Mouse (Mus musculus): ENCODE results near the gene Abca4. TPM values are rescaled to one million over a fixed set of nuclear protein-coding genes. Genes with fewer than 3 reads are reported as not detected.

Gene Abca4
- polyA plus RNA-seq, 1 experiment from 2014 or later: 0.94 TPM

DNA sequence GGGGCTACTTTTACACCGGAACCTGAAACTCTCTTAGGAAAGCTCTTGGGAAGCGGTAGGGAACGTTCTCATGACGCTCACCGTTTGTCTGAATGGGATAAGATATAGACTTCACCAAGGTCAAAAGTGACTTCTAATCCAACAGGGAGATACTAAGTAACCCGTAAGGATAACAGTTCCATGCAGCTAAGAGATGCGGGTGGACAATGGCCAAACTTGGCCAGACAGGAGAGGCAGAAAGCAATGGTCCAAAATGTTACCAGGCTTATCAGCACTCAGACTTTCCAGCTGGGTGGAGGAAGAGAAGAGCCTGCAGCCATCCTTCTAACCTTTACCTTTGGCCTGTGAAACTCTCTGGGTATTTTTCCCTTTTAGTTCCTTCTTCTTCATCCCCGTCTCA is 16.5 kb upstream of the Abca4 start:
- Histone ChIP-seq H3K4me2 (no peak overlapping the region), H3K27me3 (no peaks in the 10 kb centered on the region), H3K4me1 (peaks cover under 1% of the 10 kb centered on the region; the same call in 1 of the 2 replicates), H3K9ac (no peak overlapping the region), H3K4me3 (no peak overlapping the region), H3K36me3 (no peaks in the 10 kb centered on the region), H3K27ac (no peak overlapping the region), H3K9me3 (no peaks in the 10 kb centered on the region; the same call in 1 of the 2 replicates)
- no peak for ATAC-seq (ENCODE audit: insufficient number of reproducible peaks, insufficient read depth, low FRiP score, low TSS enrichment, low read depth)
- WGBS: 93% methylated on average over 8 of the region's 8 CpGs

DNA sequence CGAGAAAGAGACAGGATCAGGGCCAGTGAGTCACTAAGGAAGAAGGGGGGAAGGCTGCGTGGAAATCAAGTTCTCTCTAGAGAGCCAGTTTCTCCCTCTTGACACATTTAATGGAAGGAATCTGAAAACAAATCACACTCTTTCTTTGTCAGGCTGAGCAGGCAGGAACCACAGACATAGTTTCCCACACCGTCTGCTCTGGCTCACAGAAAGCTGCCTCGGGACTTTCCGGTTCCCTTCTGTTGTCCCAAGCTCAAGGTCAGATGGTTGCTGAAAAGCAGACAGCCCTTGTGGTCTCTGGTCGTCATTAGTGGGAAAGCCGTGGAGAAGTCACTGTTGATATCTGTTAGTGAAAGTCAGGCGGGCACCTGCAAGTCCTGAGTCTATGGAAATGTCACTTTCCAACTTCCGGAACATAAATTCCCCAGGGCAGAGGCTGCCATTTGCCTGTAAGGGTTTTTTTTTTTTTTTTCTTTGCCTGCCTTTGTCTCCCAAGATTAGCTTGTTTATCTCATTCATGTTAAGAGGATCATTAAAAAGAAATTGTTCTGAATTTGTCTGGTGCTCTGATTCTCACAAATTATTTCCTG is 10.9 kb upstream of the Abca4 start:
- WGBS: 37% methylated on average over 9 of the region's 9 CpGs
- no peak for ATAC-seq (ENCODE audit: insufficient number of reproducible peaks, insufficient read depth, low FRiP score, low TSS enrichment, low read depth)
- H3K4me2 ChIP-seq: no peak overlapping the region
- H3K9ac ChIP-seq: no peak overlapping the region
- H3K4me3 ChIP-seq: no peak overlapping the region
- peaks cover 21% of the 10 kb centered on the region for H3K4me1 ChIP-seq
- H3K9me3 ChIP-seq: no peaks in the 10 kb centered on the region; the same call in 1 of the 2 replicates
- H3K27ac ChIP-seq: 0 out of 2 replicates have a peak overlapping the region, but pooled peaks have one; percentile 30
- H3K27me3 ChIP-seq: no peaks in the 10 kb centered on the region
- H3K36me3 ChIP-seq: no peaks in the 10 kb centered on the region

DNA sequence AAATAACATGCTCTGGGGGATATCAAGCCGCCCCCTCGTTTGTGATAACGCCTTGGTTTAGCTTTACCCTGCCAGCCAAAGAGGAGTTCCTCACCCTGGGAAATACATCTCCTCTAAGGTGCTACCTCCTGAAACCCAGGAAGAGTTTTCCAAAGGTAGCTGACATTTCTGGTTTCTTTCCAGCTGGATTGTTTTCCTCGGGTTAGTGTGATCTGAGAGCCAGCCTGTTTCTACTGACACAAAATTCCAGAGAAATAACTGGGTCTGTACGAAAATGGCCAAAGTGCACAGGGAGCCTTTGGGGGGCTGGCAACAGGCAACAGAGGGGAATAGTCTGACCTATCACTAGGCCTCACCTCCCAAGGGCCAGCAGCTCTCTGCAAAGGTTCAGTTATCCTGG is 10.0 kb upstream of the Abca4 start:
- Histone ChIP-seq H3K36me3 (no peaks in the 10 kb centered on the region), H3K4me3 (no peak overlapping the region), H3K4me2 (no peak overlapping the region), H3K9me3 (no peaks in the 10 kb centered on the region), H3K27me3 (no peaks in the 10 kb centered on the region), H3K27ac (no peak overlapping the region), H3K4me1 (peaks cover 21% of the 10 kb centered on the region), H3K9ac (no peak overlapping the region)
- ATAC-seq (ENCODE audit: insufficient number of reproducible peaks, insufficient read depth, low FRiP score, low TSS enrichment, low read depth): no peak
- WGBS: 70% methylated on average over 5 of the region's 5 CpGs

DNA sequence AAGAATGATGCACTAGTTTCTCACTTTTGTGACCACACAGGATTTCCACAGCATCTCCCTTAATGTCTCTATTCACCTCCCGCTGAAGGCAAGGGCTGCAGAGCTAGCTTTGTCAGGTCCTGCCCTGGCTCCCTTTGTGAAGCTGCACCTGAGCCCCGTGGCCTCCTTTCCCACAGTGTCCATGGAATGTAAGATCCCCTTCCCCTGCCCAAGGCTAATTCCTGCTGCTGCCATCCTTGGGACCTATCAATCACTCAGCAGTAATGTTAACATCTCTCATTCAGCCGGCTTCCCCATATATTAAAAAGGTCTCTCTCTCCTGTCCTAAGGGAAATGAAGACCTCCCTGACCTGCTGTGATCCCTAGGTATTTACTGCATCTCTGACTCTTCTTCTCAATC is 9.2 kb upstream of the Abca4 start:
- Histone ChIP-seq H3K4me2 (no peak overlapping the region), H3K36me3 (no peaks in the 10 kb centered on the region), H3K9me3 (no peaks in the 10 kb centered on the region), H3K4me3 (no peak overlapping the region), H3K27ac (no peak overlapping the region), H3K27me3 (no peaks in the 10 kb centered on the region), H3K9ac (no peak overlapping the region), H3K4me1 (peaks cover 21% of the 10 kb centered on the region)
- no peak for ATAC-seq (ENCODE audit: insufficient number of reproducible peaks, insufficient read depth, low FRiP score, low TSS enrichment, low read depth)
- WGBS: 38% methylated on average over 3 of the region's 3 CpGs

DNA sequence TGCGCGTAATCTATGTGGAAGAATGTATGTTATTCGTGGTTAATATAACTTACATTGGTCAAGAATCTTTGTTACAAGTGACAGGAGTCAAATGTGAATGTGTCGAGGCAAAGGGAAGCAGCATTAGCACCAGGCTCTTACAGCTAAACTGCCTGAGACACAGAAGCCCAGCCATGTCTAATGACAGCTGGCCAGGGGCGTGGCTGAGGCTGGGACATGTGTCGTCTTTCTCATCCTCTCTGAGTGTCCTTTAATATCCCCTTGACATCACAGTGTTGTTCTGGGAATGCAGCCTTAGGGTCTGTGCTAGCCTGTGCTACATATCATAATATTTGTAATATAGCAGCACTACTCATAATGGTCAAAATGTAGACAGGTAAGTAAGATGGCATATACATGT is 3.7 kb upstream of the Abca4 start:
- Histone ChIP-seq H3K4me1 (peaks cover 31% of the 10 kb centered on the region), H3K36me3 (no peaks in the 10 kb centered on the region), H3K9ac (no peak overlapping the region), H3K4me3 (no peak overlapping the region), H3K9me3 (no peaks in the 10 kb centered on the region), H3K27ac (no peak overlapping the region), H3K27me3 (no peaks in the 10 kb centered on the region; the same call in 1 of the 2 replicates), H3K4me2 (no peak overlapping the region)
- 76% methylated on average over 6 of the region's 6 CpGs for WGBS
- no peak for ATAC-seq (ENCODE audit: insufficient number of reproducible peaks, insufficient read depth, low FRiP score, low TSS enrichment, low read depth)

DNA sequence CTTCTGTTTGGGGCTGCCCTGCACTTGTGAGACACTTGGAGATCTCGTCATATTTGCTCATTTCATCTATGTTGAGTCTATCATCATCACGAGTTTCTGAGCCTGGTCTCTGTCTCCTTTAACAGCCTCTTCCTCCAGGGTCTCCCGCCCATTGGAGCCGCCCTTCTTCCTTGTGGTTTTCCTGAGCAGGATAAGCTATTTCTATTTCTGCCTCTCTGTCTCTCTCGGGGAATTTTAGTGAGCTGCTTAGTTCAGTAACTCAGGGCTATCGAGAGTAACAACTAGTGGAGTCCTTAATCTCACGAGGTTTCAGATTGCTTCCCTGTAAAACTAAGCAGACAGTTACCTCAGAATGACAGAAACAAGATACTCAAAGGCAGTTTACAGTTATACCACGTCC is 1.1 kb upstream of the Abca4 start:
- Histone ChIP-seq H3K36me3 (no peaks in the 10 kb centered on the region), H3K27me3 (no peaks in the 10 kb centered on the region; the same call in 1 of the 2 replicates), H3K9me3 (no peaks in the 10 kb centered on the region), H3K4me3 (no peak overlapping the region), H3K4me1 (peaks cover 53% of the 10 kb centered on the region), H3K4me2 (peak overlapping the region; percentile 47), H3K27ac (peak overlapping the region; percentile 49; the same call in 1 of the 2 replicates), H3K9ac (no peak overlapping the region)
- ATAC-seq (ENCODE audit: insufficient number of reproducible peaks, insufficient read depth, low FRiP score, low TSS enrichment, low read depth): no peak
- WGBS: 9% methylated on average over 8 of the region's 8 CpGs

DNA sequence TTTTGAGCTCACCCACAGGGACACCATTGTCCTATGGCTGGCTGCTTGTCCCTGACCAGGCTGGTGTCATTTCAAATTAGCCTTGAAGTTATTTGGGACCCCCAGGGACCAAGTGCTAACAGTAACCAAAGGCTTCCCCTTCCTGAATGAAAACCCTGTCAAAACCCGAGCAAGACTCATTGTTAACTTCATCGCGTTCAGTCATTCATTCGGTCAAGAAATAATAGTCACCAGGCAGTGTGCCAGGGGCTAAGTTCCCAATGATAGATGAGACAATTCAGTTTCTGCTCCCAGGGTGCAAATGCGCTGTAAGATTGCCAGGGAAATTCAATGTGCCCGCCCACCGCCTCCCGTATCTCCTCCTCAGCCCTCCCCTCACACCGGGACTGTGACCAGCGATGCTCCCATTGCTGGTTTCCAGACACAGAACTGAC is 2.0 kb downstream of the Abca4 start:
- Histone ChIP-seq H3K4me3 (no peak overlapping the region), H3K9ac (no peak overlapping the region), H3K9me3 (no peaks in the 10 kb centered on the region), H3K4me1 (peaks cover 70% of the 10 kb centered on the region), H3K27ac (peak overlapping the region; percentile 92; the same call in 1 of the 2 replicates), H3K36me3 (no peaks in the 10 kb centered on the region), H3K27me3 (no peaks in the 10 kb centered on the region; the same call in 1 of the 2 replicates), H3K4me2 (peak overlapping the region; percentile 2; the same call in 1 of the 2 replicates)
- no peak for ATAC-seq (ENCODE audit: insufficient number of reproducible peaks, insufficient read depth, low FRiP score, low TSS enrichment, low read depth)
- WGBS: 10% methylated on average over 10 of the region's 10 CpGs

DNA sequence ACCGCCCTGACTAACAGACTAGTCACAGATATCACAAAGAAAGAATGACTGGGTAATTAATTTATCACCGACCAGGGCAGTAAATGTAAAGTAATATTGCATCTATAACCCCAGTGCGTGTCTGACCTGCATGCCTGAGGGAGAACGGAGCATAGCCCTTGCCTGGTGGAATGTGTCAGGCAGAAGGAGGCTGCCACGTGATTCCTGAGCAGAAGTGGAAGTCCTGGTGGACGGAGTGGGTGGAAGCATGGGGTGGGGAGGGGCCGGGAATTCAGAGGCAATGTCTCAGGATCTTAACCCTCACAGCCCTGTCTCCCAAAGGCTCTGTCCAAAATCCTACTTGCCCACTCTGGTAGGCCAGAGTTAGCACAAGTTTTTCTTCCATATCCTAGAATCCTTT is 3.2 kb downstream of the Abca4 start:
- Histone ChIP-seq H3K4me1 (peaks cover 70% of the 10 kb centered on the region), H3K4me2 (peak overlapping the region; percentile 49), H3K9me3 (no peaks in the 10 kb centered on the region), H3K36me3 (no peaks in the 10 kb centered on the region), H3K4me3 (no peak overlapping the region), H3K27ac (peak overlapping the region; percentile 92), H3K27me3 (no peaks in the 10 kb centered on the region; the same call in 1 of the 2 replicates), H3K9ac (no peak overlapping the region)
- 20% methylated on average over 7 of the region's 7 CpGs for WGBS
- no peak for ATAC-seq (ENCODE audit: insufficient number of reproducible peaks, insufficient read depth, low FRiP score, low TSS enrichment, low read depth)

DNA sequence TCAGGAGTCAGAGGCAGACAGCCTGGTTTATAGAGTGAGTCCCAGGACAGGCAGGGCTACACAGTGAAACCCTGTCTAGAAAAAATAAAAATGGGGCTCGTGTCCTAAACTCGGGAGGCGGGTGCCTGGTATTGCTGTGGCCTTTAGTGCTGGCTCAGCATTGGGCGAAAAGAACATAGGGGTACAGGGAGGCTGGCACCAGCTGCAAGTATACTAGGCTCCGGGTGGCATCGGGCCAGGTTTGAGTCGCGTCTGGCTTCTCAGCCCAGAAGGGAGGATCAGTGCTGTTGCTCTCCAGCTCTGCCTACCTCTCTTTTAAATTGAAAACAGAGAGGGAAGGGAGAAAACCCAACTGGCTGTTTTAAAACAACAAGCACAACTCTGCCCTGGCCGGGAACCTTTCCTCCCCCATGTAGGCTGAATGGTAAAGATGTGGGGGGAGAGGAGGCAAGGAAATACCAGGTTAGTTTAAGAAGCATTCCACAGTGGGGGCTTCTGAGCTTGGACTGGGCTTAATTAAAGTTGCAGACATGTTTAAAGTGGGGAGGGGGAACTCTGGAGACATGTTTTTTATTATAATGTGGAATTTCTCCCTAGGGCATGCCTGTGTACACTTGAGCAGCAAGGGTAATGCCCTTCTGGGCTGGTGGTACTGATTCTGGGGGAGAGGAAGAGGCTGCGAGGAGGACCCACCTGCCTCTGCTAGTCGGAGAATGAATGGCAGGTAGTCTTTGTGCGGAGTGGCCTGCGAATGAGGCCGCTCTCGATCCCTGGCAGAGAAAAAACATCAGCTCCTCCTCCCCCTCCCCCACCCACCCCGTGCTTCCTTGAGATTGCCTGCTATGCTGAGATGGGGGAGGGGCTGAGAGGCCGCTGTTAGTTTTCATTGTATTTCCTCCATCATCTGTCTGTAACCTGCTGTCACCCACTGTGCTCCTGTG is 3.9 kb downstream of the Abca4 start:
- Histone ChIP-seq H3K27ac (peak overlapping the region; percentile 92), H3K4me1 (peaks cover 63% of the 10 kb centered on the region), H3K4me3 (no peak overlapping the region), H3K9me3 (no peaks in the 10 kb centered on the region), H3K4me2 (peak overlapping the region; percentile 49), H3K36me3 (no peaks in the 10 kb centered on the region), H3K27me3 (no peaks in the 10 kb centered on the region; the same call in 1 of the 2 replicates), H3K9ac (peak overlapping the region; percentile 44)
- WGBS: 4% methylated on average over 17 of the region's 17 CpGs
- ATAC-seq (ENCODE audit: insufficient number of reproducible peaks, insufficient read depth, low FRiP score, low TSS enrichment, low read depth): peak; percentile 86

DNA sequence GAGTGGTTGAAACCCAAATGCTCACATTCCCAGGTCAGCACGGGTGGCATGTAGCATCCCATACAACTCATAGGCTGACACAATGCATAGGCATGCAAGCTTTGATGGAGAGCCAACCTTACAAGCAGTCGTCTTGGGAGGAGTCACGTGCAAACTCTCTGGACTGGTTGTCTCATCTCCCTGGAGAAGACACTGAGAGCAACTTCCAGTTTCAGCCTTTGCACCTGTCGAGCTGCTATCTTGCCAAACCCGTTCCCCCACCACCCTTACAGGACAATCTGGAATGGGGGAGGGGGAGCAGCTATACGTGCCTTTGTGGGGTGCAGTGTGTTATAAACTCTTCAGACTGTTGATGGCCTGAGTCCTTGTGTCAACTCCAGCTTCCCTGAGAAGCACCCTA is 4.9 kb downstream of the Abca4 start:
- Histone ChIP-seq H3K4me3 (no peak overlapping the region), H3K4me2 (peak overlapping the region; percentile 49; the same call in 1 of the 2 replicates), H3K27ac (peak overlapping the region; percentile 92), H3K36me3 (no peaks in the 10 kb centered on the region), H3K4me1 (peaks cover 63% of the 10 kb centered on the region), H3K27me3 (no peaks in the 10 kb centered on the region; the same call in 1 of the 2 replicates), H3K9ac (no peak overlapping the region), H3K9me3 (no peaks in the 10 kb centered on the region)
- 38% methylated on average over 6 of the region's 6 CpGs for WGBS
- no peak for ATAC-seq (ENCODE audit: insufficient number of reproducible peaks, insufficient read depth, low FRiP score, low TSS enrichment, low read depth)

DNA sequence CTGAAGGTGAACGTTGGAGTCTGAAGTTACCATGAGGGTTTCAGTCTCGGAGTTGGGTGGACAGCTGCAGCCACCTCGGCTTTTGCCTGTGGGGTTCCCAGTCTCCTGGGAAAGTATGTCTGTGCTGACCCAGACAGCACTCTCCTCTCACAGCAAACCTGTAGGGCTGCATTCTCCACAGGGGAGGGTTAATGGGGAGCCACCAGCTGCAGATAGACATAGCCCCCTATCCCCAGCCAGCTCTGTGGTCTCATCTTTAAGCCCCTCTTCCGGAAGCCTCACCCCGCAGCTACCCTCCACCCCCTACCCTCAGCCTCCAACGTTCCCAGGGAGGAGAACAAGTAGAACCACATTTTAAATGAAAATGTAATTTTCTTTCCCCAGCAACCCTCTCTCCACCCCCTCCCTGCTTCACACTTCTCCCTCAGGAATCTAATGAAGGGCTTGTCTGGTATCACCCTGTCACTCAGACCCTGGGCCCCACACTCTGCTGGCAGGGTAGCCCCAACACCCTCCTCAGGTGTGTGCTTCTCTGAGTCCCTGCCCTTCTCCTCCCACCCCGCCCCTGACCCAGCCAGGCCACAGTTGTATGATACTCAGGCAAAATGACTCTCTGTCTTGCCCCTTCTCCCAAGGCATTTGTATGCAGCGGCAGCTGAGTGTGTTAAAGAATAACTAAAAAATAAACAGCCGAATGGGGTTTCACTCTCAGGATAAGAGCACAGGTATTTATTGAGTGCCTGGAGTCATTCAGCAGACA is 14.4 kb downstream of the Abca4 start:
- WGBS: 46% methylated on average over 9 of the region's 9 CpGs
- Histone ChIP-seq H3K4me2 (no peak overlapping the region), H3K27ac (peak overlapping the region; percentile 71), H3K9me3 (no peaks in the 10 kb centered on the region), H3K36me3 (no peaks in the 10 kb centered on the region), H3K27me3 (no peaks in the 10 kb centered on the region), H3K4me3 (no peak overlapping the region), H3K4me1 (peaks cover 24% of the 10 kb centered on the region), H3K9ac (no peak overlapping the region)
- peak; percentile 72; the same call in 1 of the 2 replicates for ATAC-seq (ENCODE audit: insufficient number of reproducible peaks, insufficient read depth, low FRiP score, low TSS enrichment, low read depth)
